Mouse (Mus musculus): ENCODE results near the gene Mtmr11. TPM values are rescaled to one million over a fixed set of nuclear protein-coding genes. Genes with fewer than 3 reads are reported as not detected.

The Mtmr11 gene
- polyA plus RNA-seq, 1 experiment from 2014 or later = 9.1 TPM

- Histone ChIP-seq H3K9ac (replicated peaks) (no peak overlapping the region), H3K9me3 (no peaks in the 10 kb centered on the region), H3K4me1 (replicated peaks) (peaks cover 7% of the 10 kb centered on the region), H3K27me3 (no peaks in the 10 kb centered on the region), H3K4me3 (replicated peaks) (no peak overlapping the region), H3K36me3 (peaks cover 61% of the 10 kb centered on the region), H3K27ac (no peak overlapping the region), H3K4me2 (replicated peaks) (no peak overlapping the region)
- 86% methylated on average over 8 of the region's 8 CpGs for WGBS
- ATAC-seq = no peak
Measured at GRCm38 (mm10) chr3:96155501-96155900, 6.3 kb upstream of the Mtmr11 start.

GRCm38 (mm10) chr3:96159820-96160219 is 2.0 kb upstream of the Mtmr11 start:
- Histone ChIP-seq H3K36me3 (peaks cover 18% of the 10 kb centered on the region), H3K27ac (no peak overlapping the region), H3K4me1 (replicated peaks) (peaks cover 23% of the 10 kb centered on the region), H3K27me3 (no peaks in the 10 kb centered on the region), H3K9ac (replicated peaks) (no peak overlapping the region), H3K4me2 (replicated peaks) (no peak overlapping the region), H3K9me3 (no peaks in the 10 kb centered on the region), H3K4me3 (replicated peaks) (no peak overlapping the region)
- ATAC-seq = no peak
- WGBS = 85% methylated on average over 4 of the region's 4 CpGs

DNA sequence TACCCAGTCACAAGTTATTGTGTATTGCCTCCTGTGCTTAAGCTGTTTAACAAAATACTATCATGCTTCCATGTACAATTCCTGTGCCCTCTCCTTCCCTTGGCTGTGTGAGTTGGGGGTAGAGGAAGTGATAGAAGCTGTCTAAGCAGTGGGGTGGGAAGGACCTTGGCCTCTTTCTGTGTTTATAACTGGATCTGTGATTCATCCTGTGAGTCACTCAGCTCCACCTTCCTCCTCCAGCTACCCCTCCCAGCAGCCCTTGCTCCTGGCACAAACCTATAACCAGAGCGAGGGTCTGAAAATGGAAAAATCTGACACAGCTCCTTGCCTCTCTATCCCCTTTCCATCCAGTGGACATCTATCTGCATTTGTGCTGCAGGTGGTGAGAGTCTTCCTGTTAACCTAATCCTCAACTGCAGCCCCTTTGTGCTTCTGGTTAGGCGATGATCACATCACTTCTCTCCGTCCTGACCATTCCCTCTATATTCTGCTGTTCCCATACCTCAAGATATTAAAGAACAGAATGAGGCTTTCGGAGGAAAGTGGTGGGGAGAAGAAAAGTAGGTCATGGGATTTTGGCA is 1.5 kb upstream of the Mtmr11 start:
- 65% methylated on average over 4 of the region's 4 CpGs for WGBS
- Histone ChIP-seq H3K4me3 (replicated peaks) (no peak overlapping the region), H3K27ac (no peak overlapping the region), H3K4me2 (replicated peaks) (peak overlapping the region; percentile 80), H3K9me3 (no peaks in the 10 kb centered on the region), H3K4me1 (replicated peaks) (peaks cover 23% of the 10 kb centered on the region), H3K27me3 (no peaks in the 10 kb centered on the region), H3K36me3 (peaks cover 13% of the 10 kb centered on the region), H3K9ac (replicated peaks) (no peak overlapping the region)
- ATAC-seq = 0 out of 2 replicates have a peak, but pooled peaks have one; percentile 18

GRCm38 (mm10) chr3:96160803-96161516 is 844 bp upstream of the Mtmr11 start:
- peaks cover 7% of the 10 kb centered on the region; the same call in 1 of the 2 replicates for H3K36me3 ChIP-seq
- WGBS = under 1% methylated on average over 12 of the region's 12 CpGs
- peak overlapping the region; percentile 80 for H3K4me2 ChIP-seq (replicated peaks)
- no peak overlapping the region for H3K27ac ChIP-seq
- peak overlapping the region; percentile 42 for H3K4me3 ChIP-seq (replicated peaks)
- no peaks in the 10 kb centered on the region for H3K9me3 ChIP-seq
- ATAC-seq = peak; percentile 67
- no peaks in the 10 kb centered on the region for H3K27me3 ChIP-seq
- H3K4me1 ChIP-seq (replicated peaks) = peaks cover 23% of the 10 kb centered on the region
- H3K9ac ChIP-seq (replicated peaks) = peak overlapping the region; percentile 56

GRCm38 (mm10) chr3:96163040-96163439 is 1.2 kb downstream of the Mtmr11 start:
- Histone ChIP-seq H3K9me3 (no peaks in the 10 kb centered on the region), H3K4me2 (replicated peaks) (no peak overlapping the region), H3K4me3 (replicated peaks) (no peak overlapping the region), H3K9ac (replicated peaks) (no peak overlapping the region), H3K4me1 (replicated peaks) (peaks cover 23% of the 10 kb centered on the region), H3K36me3 (no peaks in the 10 kb centered on the region), H3K27ac (no peak overlapping the region), H3K27me3 (no peaks in the 10 kb centered on the region)
- ATAC-seq = no peak
- WGBS = 92% methylated on average over 6 of the region's 6 CpGs

- Histone ChIP-seq H3K4me3 (replicated peaks) (no peak overlapping the region), H3K36me3 (0 out of 2 replicates have a peak, but pooled peaks cover 5% of the 10 kb centered on the region), H3K27ac (no peak overlapping the region), H3K4me2 (replicated peaks) (no peak overlapping the region), H3K4me1 (replicated peaks) (peaks cover 26% of the 10 kb centered on the region), H3K9me3 (no peaks in the 10 kb centered on the region), H3K27me3 (no peaks in the 10 kb centered on the region), H3K9ac (replicated peaks) (no peak overlapping the region)
- ATAC-seq = no peak
- WGBS = 68% methylated on average over 12 of the region's 12 CpGs
Measured at GRCm38 (mm10) chr3:96168466-96169158, 6.8 kb downstream of the Mtmr11 start.

GRCm38 (mm10) chr3:96170276-96170675 is 8.5 kb downstream of the Mtmr11 start:
- Histone ChIP-seq H3K4me2 (replicated peaks) (peak overlapping the region; percentile 99; the same call in 1 of the 2 replicates), H3K9me3 (no peaks in the 10 kb centered on the region), H3K4me3 (replicated peaks) (no peak overlapping the region), H3K27ac (no peak overlapping the region; the same call in 1 of the 2 replicates), H3K9ac (replicated peaks) (peak overlapping the region; percentile 37; the same call in 1 of the 2 replicates), H3K27me3 (no peaks in the 10 kb centered on the region), H3K4me1 (replicated peaks) (peaks cover 40% of the 10 kb centered on the region), H3K36me3 (peaks cover 20% of the 10 kb centered on the region)
- WGBS = 90% methylated on average over 4 of the region's 4 CpGs
- no peak for ATAC-seq

DNA sequence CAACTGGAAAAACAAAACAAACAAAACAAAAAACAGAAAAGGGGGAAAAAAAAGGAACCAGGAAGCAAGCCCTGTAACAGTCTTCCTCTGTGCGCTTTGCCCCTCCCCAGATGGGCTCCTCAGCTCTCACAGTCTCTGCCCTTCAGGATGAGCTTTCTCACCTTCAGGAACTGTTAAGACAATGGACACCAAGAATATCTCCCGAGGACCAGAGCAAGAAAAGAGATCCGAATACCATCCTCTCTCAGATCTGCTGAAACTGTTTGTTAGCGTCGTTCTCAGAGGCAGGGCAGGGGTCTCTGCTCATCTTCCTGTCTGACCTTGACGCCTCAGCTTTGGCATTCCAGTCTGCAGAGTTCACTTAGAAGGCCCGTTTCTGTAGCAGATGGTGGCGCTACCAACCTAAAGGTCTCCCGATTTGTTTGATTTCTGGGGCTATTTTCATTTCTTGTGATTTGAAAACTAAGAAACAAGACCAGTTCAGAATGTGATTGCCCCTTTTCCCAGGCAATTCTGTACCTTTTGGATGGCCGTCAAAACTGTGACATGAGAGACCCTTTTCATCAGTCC is 9.3 kb downstream of the Mtmr11 start:
- peak overlapping the region; percentile 99 for H3K27ac ChIP-seq
- no peaks in the 10 kb centered on the region for H3K9me3 ChIP-seq
- ATAC-seq = no peak
- H3K36me3 ChIP-seq = peaks cover 26% of the 10 kb centered on the region
- H3K4me2 ChIP-seq (replicated peaks) = peak overlapping the region; percentile 99
- peak overlapping the region; percentile 85 for H3K4me3 ChIP-seq (replicated peaks)
- H3K27me3 ChIP-seq = no peaks in the 10 kb centered on the region
- peaks cover 40% of the 10 kb centered on the region for H3K4me1 ChIP-seq (replicated peaks)
- peak overlapping the region; percentile 88 for H3K9ac ChIP-seq (replicated peaks)
- WGBS = 74% methylated on average over 10 of the region's 10 CpGs

- peak overlapping the region; percentile 88 for H3K9ac ChIP-seq (replicated peaks)
- no peaks in the 10 kb centered on the region for H3K9me3 ChIP-seq
- ATAC-seq = peak; percentile 40
- H3K4me1 ChIP-seq (replicated peaks) = peaks cover 40% of the 10 kb centered on the region
- peak overlapping the region; percentile 85 for H3K4me3 ChIP-seq (replicated peaks)
- H3K27me3 ChIP-seq = no peaks in the 10 kb centered on the region
- H3K36me3 ChIP-seq = peaks cover 32% of the 10 kb centered on the region
- H3K27ac ChIP-seq = peak overlapping the region; percentile 99
- H3K4me2 ChIP-seq (replicated peaks) = peak overlapping the region; percentile 99
- WGBS = 22% methylated on average over 18 of the region's 18 CpGs
Measured at GRCm38 (mm10) chr3:96171583-96172196, 9.9 kb downstream of the Mtmr11 start.

- Histone ChIP-seq H3K4me2 (replicated peaks) (peak within 1 kb of the TSS; percentile 99), H3K4me1 (replicated peaks) (peaks cover 40% of the 10 kb centered on the region), H3K27me3 (no peaks in the 10 kb centered on the region), H3K27ac (peak within 1 kb of the TSS; percentile 99), H3K9ac (replicated peaks) (peak within 1 kb of the TSS; percentile 88), H3K9me3 (no peaks in the 10 kb centered on the region), H3K36me3 (peaks cover 38% of the 10 kb centered on the region), H3K4me3 (replicated peaks) (peak within 1 kb of the TSS; percentile 85)
- WGBS = under 1% methylated on average over 57 of the region's 58 CpGs
- peak; percentile 96 for ATAC-seq
Measured at GRCm38 (mm10) chr3:96172197-96173178, 10.7 kb downstream of the Mtmr11 start, which contains the start of gene Sf3b4. TSS of gene Sf3b4 (plus strand) at chr3:96172332.

Measured in midbrain, embryonic 13.5 days (tissue).